Mouse (Mus musculus): ENCODE results near the gene Pou3f4. TPM values are rescaled to one million over a fixed set of nuclear protein-coding genes. Genes with fewer than 3 reads are reported as not detected.

Gene Pou3f4
- polyA plus RNA-seq, 1 experiment: not detected

DNA sequence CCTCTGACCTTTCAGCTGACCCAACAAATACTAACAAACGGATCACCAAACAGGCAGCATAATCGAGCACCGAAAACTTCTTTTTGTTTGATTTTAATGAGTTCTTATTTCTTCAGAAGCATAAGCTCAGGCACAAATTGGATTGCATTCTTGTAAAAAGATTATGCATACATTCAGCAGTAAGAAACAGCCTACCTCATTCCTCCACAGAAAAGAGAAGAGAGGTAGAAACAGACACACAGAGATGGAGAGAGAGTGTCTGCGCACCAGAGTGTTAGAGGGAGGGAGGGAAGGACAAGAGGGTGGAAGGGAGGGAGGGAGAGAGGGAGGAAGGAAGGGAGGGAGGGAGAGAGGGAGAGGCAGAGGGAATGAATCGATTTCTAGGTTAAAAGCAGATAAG is 2.0 kb upstream of the Pou3f4 start:
- TF ChIP-seq POLR2A (IDR thresholded peaks at IDR 0.05; ENCODE audit: control insufficient read depth, extremely low read depth, insufficient read depth, low read length, poor library complexity): no peak
- no peak for TF ChIP-seq CTCF (IDR thresholded peaks at IDR 0.05; ENCODE audit: borderline replicate concordance, control insufficient read depth, extremely low read depth, insufficient read depth, low read length, poor library complexity)
- H3K4me1 ChIP-seq (replicated peaks; ENCODE audit: control insufficient read depth, insufficient read depth, low read length): no peaks in the 10 kb centered on the region
- H3K27me3 ChIP-seq (ENCODE audit: control insufficient read depth, insufficient read depth, low read length): no peaks in the 10 kb centered on the region
- no peak overlapping the region for H3K27ac ChIP-seq (ENCODE audit: control insufficient read depth, insufficient read depth, low read length)
- WGBS: 29% methylated on average over 5 of the region's 5 CpGs
- H3K4me3 ChIP-seq (ENCODE audit: control insufficient read depth, insufficient read depth, low read length): no peak overlapping the region
- H3K36me3 ChIP-seq (ENCODE audit: control insufficient read depth, insufficient read depth, low read length): no peaks in the 10 kb centered on the region
- no peak for DNase-seq

DNA sequence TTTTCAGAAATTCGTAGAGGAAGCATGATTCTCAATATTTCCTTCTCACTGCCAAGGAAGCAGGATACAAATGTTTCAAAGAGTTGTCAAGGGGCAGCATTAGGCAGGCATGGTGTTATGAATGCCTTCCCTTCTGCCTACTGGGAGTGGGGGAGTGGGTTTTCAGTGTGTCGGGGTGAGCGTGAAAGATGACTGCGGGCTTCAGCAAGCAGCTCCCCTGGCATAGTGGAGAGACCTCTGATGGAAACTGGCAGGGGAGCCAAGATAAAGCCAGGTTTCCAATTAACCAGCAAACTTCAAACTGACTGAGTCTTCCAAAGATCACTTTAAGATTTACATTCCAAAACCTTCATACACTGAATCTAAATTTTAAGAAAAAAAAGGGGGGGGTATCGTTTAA is 679 bp upstream of the Pou3f4 start:
- WGBS: 8% methylated on average over 5 of the region's 5 CpGs
- DNase-seq: no peak
- TF ChIP-seq CTCF (IDR thresholded peaks at IDR 0.05; ENCODE audit: borderline replicate concordance, control insufficient read depth, extremely low read depth, insufficient read depth, low read length, poor library complexity): no peak
- no peak for TF ChIP-seq POLR2A (IDR thresholded peaks at IDR 0.05; ENCODE audit: control insufficient read depth, extremely low read depth, insufficient read depth, low read length, poor library complexity)
- Histone ChIP-seq H3K36me3 (ENCODE audit: control insufficient read depth, insufficient read depth, low read length) (no peaks in the 10 kb centered on the region), H3K27ac (ENCODE audit: control insufficient read depth, insufficient read depth, low read length) (no peak overlapping the region), H3K27me3 (ENCODE audit: control insufficient read depth, insufficient read depth, low read length) (no peaks in the 10 kb centered on the region), H3K4me1 (replicated peaks; ENCODE audit: control insufficient read depth, insufficient read depth, low read length) (no peaks in the 10 kb centered on the region), H3K4me3 (ENCODE audit: control insufficient read depth, insufficient read depth, low read length) (no peak overlapping the region)

DNA sequence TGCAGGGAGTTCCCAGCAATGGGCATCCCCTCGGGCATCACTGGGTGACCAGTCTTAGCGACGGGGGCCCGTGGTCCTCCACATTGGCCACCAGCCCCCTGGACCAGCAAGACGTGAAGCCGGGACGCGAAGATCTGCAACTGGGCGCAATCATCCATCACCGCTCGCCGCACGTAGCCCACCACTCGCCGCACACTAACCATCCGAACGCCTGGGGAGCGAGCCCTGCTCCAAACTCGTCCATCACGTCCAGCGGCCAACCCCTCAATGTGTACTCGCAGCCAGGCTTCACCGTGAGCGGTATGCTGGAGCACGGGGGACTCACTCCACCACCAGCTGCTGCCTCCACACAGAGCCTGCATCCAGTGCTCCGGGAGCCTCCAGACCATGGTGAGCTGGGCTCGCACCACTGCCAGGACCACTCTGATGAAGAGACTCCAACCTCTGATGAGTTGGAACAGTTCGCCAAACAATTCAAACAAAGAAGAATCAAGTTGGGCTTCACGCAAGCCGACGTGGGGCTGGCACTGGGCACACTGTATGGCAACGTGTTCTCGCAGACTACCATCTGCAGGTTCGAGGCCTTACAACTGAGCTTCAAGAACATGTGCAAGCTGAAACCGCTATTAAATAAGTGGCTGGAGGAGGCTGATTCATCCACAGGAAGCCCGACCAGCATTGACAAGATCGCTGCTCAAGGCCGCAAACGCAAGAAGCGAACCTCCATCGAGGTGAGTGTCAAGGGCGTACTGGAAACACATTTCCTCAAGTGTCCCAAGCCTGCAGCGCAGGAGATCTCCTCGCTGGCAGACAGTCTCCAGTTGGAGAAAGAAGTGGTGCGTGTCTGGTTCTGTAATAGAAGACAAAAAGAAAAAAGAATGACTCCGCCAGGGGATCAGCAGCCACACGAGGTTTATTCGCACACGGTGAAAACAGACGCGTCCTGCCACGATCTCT is 790 bp downstream of the Pou3f4 start:
- no peak for DNase-seq
- H3K4me1 ChIP-seq (replicated peaks; ENCODE audit: control insufficient read depth, insufficient read depth, low read length): no peaks in the 10 kb centered on the region
- 6% methylated on average over 50 of the region's 52 CpGs for WGBS
- no peaks in the 10 kb centered on the region for H3K36me3 ChIP-seq (ENCODE audit: control insufficient read depth, insufficient read depth, low read length)
- TF ChIP-seq CTCF (IDR thresholded peaks at IDR 0.05; ENCODE audit: borderline replicate concordance, control insufficient read depth, extremely low read depth, insufficient read depth, low read length, poor library complexity) (no peak), POLR2A (IDR thresholded peaks at IDR 0.05; ENCODE audit: control insufficient read depth, extremely low read depth, insufficient read depth, low read length, poor library complexity) (no peak)
- H3K4me3 ChIP-seq (ENCODE audit: control insufficient read depth, insufficient read depth, low read length): no peak overlapping the region
- H3K27me3 ChIP-seq (ENCODE audit: control insufficient read depth, insufficient read depth, low read length): no peaks in the 10 kb centered on the region
- H3K27ac ChIP-seq (ENCODE audit: control insufficient read depth, insufficient read depth, low read length): no peak overlapping the region

DNA sequence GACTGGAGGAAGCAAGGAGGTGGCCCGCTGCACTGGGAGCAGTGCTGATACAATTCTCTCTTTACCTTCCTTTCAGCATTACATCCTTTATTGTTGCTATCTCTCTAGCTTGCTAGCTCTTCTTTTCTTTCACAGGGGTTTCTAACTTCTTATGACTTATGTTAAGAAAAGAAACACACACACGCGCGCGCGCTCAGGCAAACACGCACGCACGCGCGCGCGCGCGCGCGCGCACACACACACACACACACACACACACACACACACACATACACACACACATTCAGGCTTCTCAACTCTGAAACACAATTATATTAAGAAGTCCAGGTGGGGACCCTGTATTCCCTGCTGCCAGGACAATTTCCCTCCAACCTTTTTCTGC is 1.5 kb downstream of the Pou3f4 start:
- H3K36me3 ChIP-seq (ENCODE audit: control insufficient read depth, insufficient read depth, low read length): no peaks in the 10 kb centered on the region
- H3K4me3 ChIP-seq (ENCODE audit: control insufficient read depth, insufficient read depth, low read length): no peak overlapping the region
- DNase-seq: no peak
- H3K4me1 ChIP-seq (replicated peaks; ENCODE audit: control insufficient read depth, insufficient read depth, low read length): no peaks in the 10 kb centered on the region
- H3K27ac ChIP-seq (ENCODE audit: control insufficient read depth, insufficient read depth, low read length): no peak overlapping the region
- WGBS: 4% methylated on average over 15 of the region's 18 CpGs
- no peak for TF ChIP-seq POLR2A (IDR thresholded peaks at IDR 0.05; ENCODE audit: control insufficient read depth, extremely low read depth, insufficient read depth, low read length, poor library complexity)
- TF ChIP-seq CTCF (IDR thresholded peaks at IDR 0.05; ENCODE audit: borderline replicate concordance, control insufficient read depth, extremely low read depth, insufficient read depth, low read length, poor library complexity): no peak
- H3K27me3 ChIP-seq (ENCODE audit: control insufficient read depth, insufficient read depth, low read length): no peaks in the 10 kb centered on the region

DNA sequence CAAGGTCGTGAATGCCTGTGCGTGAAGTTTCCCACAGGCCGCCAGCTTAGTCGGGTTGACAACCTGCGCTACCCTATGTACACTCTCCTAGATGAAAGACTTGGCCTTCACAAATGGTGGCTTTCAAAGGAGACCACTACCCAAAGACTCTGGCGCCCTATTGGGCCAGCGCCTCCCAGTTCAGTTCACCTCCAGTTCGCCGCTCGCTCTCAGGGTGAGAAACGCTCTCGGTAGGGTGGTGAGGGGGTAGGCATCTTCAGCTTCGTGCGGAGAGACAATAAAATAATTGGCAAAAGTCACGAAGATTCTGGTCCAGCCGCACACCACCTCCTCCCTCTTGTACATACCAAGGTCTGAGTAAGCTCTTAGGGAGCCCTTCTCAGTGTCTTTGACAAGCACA is 2.5 kb downstream of the Pou3f4 start:
- H3K27me3 ChIP-seq (ENCODE audit: control insufficient read depth, insufficient read depth, low read length): no peaks in the 10 kb centered on the region
- DNase-seq: no peak
- H3K27ac ChIP-seq (ENCODE audit: control insufficient read depth, insufficient read depth, low read length): no peak overlapping the region
- H3K4me3 ChIP-seq (ENCODE audit: control insufficient read depth, insufficient read depth, low read length): no peak overlapping the region
- no peaks in the 10 kb centered on the region for H3K36me3 ChIP-seq (ENCODE audit: control insufficient read depth, insufficient read depth, low read length)
- 11% methylated on average over 16 of the region's 16 CpGs for WGBS
- no peaks in the 10 kb centered on the region for H3K4me1 ChIP-seq (replicated peaks; ENCODE audit: control insufficient read depth, insufficient read depth, low read length)
- TF ChIP-seq CTCF (IDR thresholded peaks at IDR 0.05; ENCODE audit: borderline replicate concordance, control insufficient read depth, extremely low read depth, insufficient read depth, low read length, poor library complexity): no peak
- no peak for TF ChIP-seq POLR2A (IDR thresholded peaks at IDR 0.05; ENCODE audit: control insufficient read depth, extremely low read depth, insufficient read depth, low read length, poor library complexity)

DNA sequence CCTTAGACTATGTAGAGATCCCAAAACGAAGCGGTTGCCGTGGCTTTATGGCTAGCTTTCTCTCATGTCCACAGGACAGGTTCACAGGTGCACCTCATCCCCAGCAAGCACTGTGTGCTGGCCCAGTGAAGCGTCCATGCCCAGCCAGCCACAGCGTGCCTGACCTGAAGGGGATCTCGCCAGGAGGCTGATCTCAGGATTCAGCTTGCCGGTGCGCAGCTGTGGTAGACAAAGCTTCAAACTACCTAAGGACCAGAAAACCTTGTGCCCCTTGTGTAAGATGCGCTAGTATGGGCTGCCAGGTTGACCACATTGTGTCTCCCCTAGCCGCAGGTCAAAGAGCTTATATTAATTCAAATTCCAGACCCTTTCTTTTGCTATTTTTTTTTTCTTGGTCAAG is 3.1 kb downstream of the Pou3f4 start:
- Histone ChIP-seq H3K36me3 (ENCODE audit: control insufficient read depth, insufficient read depth, low read length) (no peaks in the 10 kb centered on the region), H3K4me1 (replicated peaks; ENCODE audit: control insufficient read depth, insufficient read depth, low read length) (no peaks in the 10 kb centered on the region), H3K27ac (ENCODE audit: control insufficient read depth, insufficient read depth, low read length) (no peak overlapping the region), H3K4me3 (ENCODE audit: control insufficient read depth, insufficient read depth, low read length) (no peak overlapping the region), H3K27me3 (ENCODE audit: control insufficient read depth, insufficient read depth, low read length) (no peaks in the 10 kb centered on the region)
- no peak for TF ChIP-seq POLR2A (IDR thresholded peaks at IDR 0.05; ENCODE audit: control insufficient read depth, extremely low read depth, insufficient read depth, low read length, poor library complexity)
- TF ChIP-seq CTCF (IDR thresholded peaks at IDR 0.05; ENCODE audit: borderline replicate concordance, control insufficient read depth, extremely low read depth, insufficient read depth, low read length, poor library complexity): no peak
- 10% methylated on average over 10 of the region's 10 CpGs for WGBS
- no peak for DNase-seq

Data from thymus, adult 2 months (tissue).